Mouse (Mus musculus): Measurements from ENCODE around the gene Tubb2a. TPM values are rescaled to one million over a fixed set of nuclear protein-coding genes. Genes with fewer than 3 reads are reported as not detected.

The Tubb2a gene
- polyA plus RNA-seq (2012; fragmentation: generic; extraction: Trizol), result 550 TPM

DNA sequence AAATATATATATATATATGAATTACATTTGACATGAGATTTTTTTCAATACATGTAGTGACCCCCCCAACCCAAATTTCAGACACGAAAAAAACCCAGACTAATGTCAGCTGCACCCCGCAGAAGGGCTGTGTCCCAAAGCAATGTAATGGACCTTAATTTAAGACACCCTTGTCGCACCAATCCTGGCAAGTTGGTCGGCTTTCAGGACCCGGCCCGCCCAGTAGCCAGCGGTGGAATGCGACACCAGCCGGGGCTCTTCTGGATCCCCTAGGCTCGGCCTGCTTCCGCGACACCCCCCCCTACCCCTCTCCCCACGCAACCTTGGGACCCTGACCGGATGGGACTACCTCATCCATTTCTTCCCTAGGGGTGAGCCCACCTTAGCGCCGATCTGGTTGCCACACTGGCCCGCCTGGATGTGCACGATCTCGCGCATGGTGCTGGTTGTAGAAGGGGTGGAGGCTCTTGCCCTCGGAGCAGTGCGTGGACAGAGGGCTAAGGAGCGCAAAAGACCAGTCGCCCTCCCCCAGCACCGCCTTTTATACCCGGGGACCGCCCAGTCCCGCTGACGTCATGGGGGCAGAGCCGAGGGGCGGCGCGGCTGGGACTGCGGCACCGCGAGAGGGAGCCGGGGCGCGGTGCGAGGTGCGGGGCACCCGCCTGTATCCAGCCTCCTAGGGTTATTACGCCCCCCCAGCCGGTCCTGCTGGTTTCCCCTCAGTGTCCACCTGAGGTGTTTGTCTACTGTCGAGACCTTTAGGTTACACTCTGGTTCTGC, at the start of gene Tubb2a:
Gene Tubb2a, minus strand, starts transcription at position 516 of the 780 bp plus-strand sequence.
- Histone ChIP-seq H3K4me2 (ENCODE audit: low read depth) (peak within 1 kb of the TSS; percentile 97), H3K79me2 (ENCODE audit: control insufficient read depth, insufficient read depth) (peaks cover 21% of the 10 kb centered on the region), H3K36me3 (ENCODE audit: control insufficient read depth, insufficient read depth) (peaks cover 12% of the 10 kb centered on the region), H3K27me3 (ENCODE audit: control insufficient read depth, insufficient read depth, insufficient read length) (no peaks in the 10 kb centered on the region), H3ac (ENCODE audit: control insufficient read depth, insufficient read length) (peak within 1 kb of the TSS; percentile 35), H3K4me3 (peak within 1 kb of the TSS; percentile 94)
- peak in 1 of 3 experiments; percentile 34 for TF ChIP-seq MYOG (IDR thresholded peaks at IDR 0.05; ENCODE audit: control insufficient read depth in 1 of 3, insufficient read depth in 1 of 3, insufficient read length in 2 of 3, low read depth in 2 of 3)
- peak; percentile 37 for TF ChIP-seq SRF (IDR thresholded peaks at IDR 0.05; ENCODE audit: control insufficient read depth, insufficient read length, low read depth)
- TF ChIP-seq REST (IDR thresholded peaks at IDR 0.05; ENCODE audit: insufficient read depth, insufficient read length), result peak; percentile 49
- peak; percentile 100 for TF ChIP-seq POLR2A (IDR thresholded peaks at IDR 0.05; ENCODE audit: insufficient read length, low read depth)
- TF ChIP-seq POLR2AphosphoS2 (IDR thresholded peaks at IDR 0.05; ENCODE audit: insufficient read length, low read depth), result peak; percentile 100
- TF ChIP-seq MYOD1 (IDR thresholded peaks at IDR 0.05; ENCODE audit: control insufficient read depth in 1 of 3, insufficient read length in 2 of 3, low read depth in 2 of 3), result peak in 1 of 3 experiments; percentile 20
- TF ChIP-seq CEBPB (IDR thresholded peaks at IDR 0.05; ENCODE audit: insufficient read depth, poor library complexity, severe bottlenecking), result no peak
- TF ChIP-seq TCF12 (IDR thresholded peaks at IDR 0.05; ENCODE audit: insufficient read depth, poor library complexity, severe bottlenecking), result no peak

DNA sequence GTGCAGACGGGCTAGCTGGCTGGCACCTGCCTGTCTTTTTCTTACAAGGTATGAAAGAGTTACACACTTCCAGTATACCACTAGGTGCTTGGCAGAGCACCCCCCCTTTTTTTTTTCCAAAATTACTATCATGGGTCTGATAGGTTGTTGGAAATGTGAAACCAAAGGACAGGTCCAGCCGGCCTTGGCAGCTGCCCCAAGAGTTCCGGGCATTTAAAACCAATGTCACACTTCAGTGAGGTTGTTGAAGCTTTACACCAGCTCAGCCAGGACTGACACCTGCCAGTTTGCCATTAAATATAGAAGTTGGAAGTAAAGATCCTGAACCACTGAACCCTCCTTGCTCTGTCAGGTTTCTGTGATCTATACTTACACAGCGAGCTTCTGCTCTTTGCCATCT, 47.9 kb upstream of the Tubb2a start:
- Histone ChIP-seq H3K27me3 (ENCODE audit: control insufficient read depth, insufficient read depth, insufficient read length) (no peaks in the 10 kb centered on the region), H3ac (ENCODE audit: control insufficient read depth, insufficient read length) (no peak overlapping the region), H3K4me3 (no peak overlapping the region), H3K79me2 (ENCODE audit: control insufficient read depth, insufficient read depth) (peaks cover 40% of the 10 kb centered on the region), H3K36me3 (ENCODE audit: control insufficient read depth, insufficient read depth) (peaks cover 27% of the 10 kb centered on the region), H3K4me2 (ENCODE audit: low read depth) (peak overlapping the region; percentile 59)
- TF ChIP-seq SRF (IDR thresholded peaks at IDR 0.05; ENCODE audit: control insufficient read depth, insufficient read length, low read depth) (no peak), TCF12 (IDR thresholded peaks at IDR 0.05; ENCODE audit: insufficient read depth, poor library complexity, severe bottlenecking) (no peak), POLR2A (IDR thresholded peaks at IDR 0.05; ENCODE audit: insufficient read length, low read depth) (no peak), POLR2AphosphoS2 (IDR thresholded peaks at IDR 0.05; ENCODE audit: insufficient read length, low read depth) (no peak), MYOD1 (IDR thresholded peaks at IDR 0.05; ENCODE audit: control insufficient read depth in 1 of 3, insufficient read length in 2 of 3, low read depth in 2 of 3) (peak in 1 of 3 experiments; percentile 17), MYOG (IDR thresholded peaks at IDR 0.05; ENCODE audit: control insufficient read depth in 1 of 3, insufficient read depth in 1 of 3, insufficient read length in 2 of 3, low read depth in 2 of 3) (no peak), REST (IDR thresholded peaks at IDR 0.05; ENCODE audit: insufficient read depth, insufficient read length) (no peak)

- TF ChIP-seq TCF3 (IDR thresholded peaks at IDR 0.05; ENCODE audit: insufficient read length, low read depth) (no peak), REST (IDR thresholded peaks at IDR 0.05; ENCODE audit: insufficient read depth, insufficient read length) (no peak), SRF (IDR thresholded peaks at IDR 0.05; ENCODE audit: control insufficient read depth, insufficient read length, low read depth) (no peak), MYOG (IDR thresholded peaks at IDR 0.05; ENCODE audit: control insufficient read depth in 1 of 3, insufficient read depth in 1 of 3, insufficient read length in 2 of 3, low read depth in 2 of 3) (no peak), CEBPB (IDR thresholded peaks at IDR 0.05; ENCODE audit: insufficient read depth, poor library complexity, severe bottlenecking) (no peak), USF1 (IDR thresholded peaks at IDR 0.05; ENCODE audit: low read depth) (no peak), MYOD1 (IDR thresholded peaks at IDR 0.05; ENCODE audit: control insufficient read depth in 1 of 3, insufficient read length in 2 of 3, low read depth in 2 of 3) (no peak), E2F4 (IDR thresholded peaks at IDR 0.05; ENCODE audit: insufficient read depth) (no peak), POLR2AphosphoS2 (IDR thresholded peaks at IDR 0.05; ENCODE audit: insufficient read length, low read depth) (no peak), POLR2A (IDR thresholded peaks at IDR 0.05; ENCODE audit: insufficient read length, low read depth) (no peak), MAX (IDR thresholded peaks at IDR 0.05; ENCODE audit: low read depth) (no peak), TCF12 (IDR thresholded peaks at IDR 0.05; ENCODE audit: insufficient read depth, poor library complexity, severe bottlenecking) (no peak)
- peaks cover 2% of the 10 kb centered on the region for H3K79me2 ChIP-seq (ENCODE audit: control insufficient read depth, insufficient read depth)
- no peak overlapping the region for H3ac ChIP-seq (ENCODE audit: control insufficient read depth, insufficient read length)
- H3K4me3 ChIP-seq, result no peak overlapping the region
- no peaks in the 10 kb centered on the region for H3K27me3 ChIP-seq (ENCODE audit: control insufficient read depth, insufficient read depth, insufficient read length)
- H3K36me3 ChIP-seq (ENCODE audit: control insufficient read depth, insufficient read depth), result peaks cover 10% of the 10 kb centered on the region
- no peak overlapping the region for H3K4me2 ChIP-seq (ENCODE audit: low read depth)
These were observed 42.7 kb upstream of the Tubb2a start for GRCm38 (mm10) chr13:34120536-34120935.

GRCm38 (mm10) chr13:34119406-34119805, 41.6 kb upstream of the Tubb2a start:
- H3K4me2 ChIP-seq (ENCODE audit: low read depth), result no peak overlapping the region
- no peaks in the 10 kb centered on the region for H3K79me2 ChIP-seq (ENCODE audit: control insufficient read depth, insufficient read depth)
- H3K36me3 ChIP-seq (ENCODE audit: control insufficient read depth, insufficient read depth), result peaks cover 9% of the 10 kb centered on the region
- H3K4me3 ChIP-seq, result no peak overlapping the region
- no peaks in the 10 kb centered on the region for H3K27me3 ChIP-seq (ENCODE audit: control insufficient read depth, insufficient read depth, insufficient read length)
- no peak for TF ChIP-seq MYOG (IDR thresholded peaks at IDR 0.05; ENCODE audit: control insufficient read depth in 1 of 3, insufficient read depth in 1 of 3, insufficient read length in 2 of 3, low read depth in 2 of 3)
- TF ChIP-seq USF1 (IDR thresholded peaks at IDR 0.05; ENCODE audit: low read depth), result no peak
- no peak for TF ChIP-seq CEBPB (IDR thresholded peaks at IDR 0.05; ENCODE audit: insufficient read depth, poor library complexity, severe bottlenecking)
- TF ChIP-seq SRF (IDR thresholded peaks at IDR 0.05; ENCODE audit: control insufficient read depth, insufficient read length, low read depth), result no peak
- TF ChIP-seq POLR2A (IDR thresholded peaks at IDR 0.05; ENCODE audit: insufficient read length, low read depth), result no peak
- no peak for TF ChIP-seq TCF12 (IDR thresholded peaks at IDR 0.05; ENCODE audit: insufficient read depth, poor library complexity, severe bottlenecking)
- TF ChIP-seq E2F4 (IDR thresholded peaks at IDR 0.05; ENCODE audit: insufficient read depth), result no peak
- TF ChIP-seq MYOD1 (IDR thresholded peaks at IDR 0.05; ENCODE audit: control insufficient read depth in 1 of 3, insufficient read length in 2 of 3, low read depth in 2 of 3), result no peak
- no peak for TF ChIP-seq REST (IDR thresholded peaks at IDR 0.05; ENCODE audit: insufficient read depth, insufficient read length)
- no peak overlapping the region for H3ac ChIP-seq (ENCODE audit: control insufficient read depth, insufficient read length)
